Mouse (Mus musculus): Measurements from ENCODE around the gene Snrk.

- TF ChIP-seq CTCF (IDR thresholded peaks at IDR 0.05; ENCODE audit: low read depth) (no peak), EP300 (IDR thresholded peaks at IDR 0.05; ENCODE audit: low read depth) (no peak)
Measured at GRCm38 (mm10) chr9:122146124-122146870, 29.2 kb downstream of the Snrk start.

Data from liver, postnatal 0 days (tissue).